Mouse (Mus musculus): ENCODE data around the gene Thrb. TPM values are rescaled to one million over a fixed set of nuclear protein-coding genes. Genes with fewer than 3 reads are reported as not detected.

The Thrb gene
- total RNA-seq, 2 experiments from 2014 or later = 29.2 to 31.4 TPM

DNA sequence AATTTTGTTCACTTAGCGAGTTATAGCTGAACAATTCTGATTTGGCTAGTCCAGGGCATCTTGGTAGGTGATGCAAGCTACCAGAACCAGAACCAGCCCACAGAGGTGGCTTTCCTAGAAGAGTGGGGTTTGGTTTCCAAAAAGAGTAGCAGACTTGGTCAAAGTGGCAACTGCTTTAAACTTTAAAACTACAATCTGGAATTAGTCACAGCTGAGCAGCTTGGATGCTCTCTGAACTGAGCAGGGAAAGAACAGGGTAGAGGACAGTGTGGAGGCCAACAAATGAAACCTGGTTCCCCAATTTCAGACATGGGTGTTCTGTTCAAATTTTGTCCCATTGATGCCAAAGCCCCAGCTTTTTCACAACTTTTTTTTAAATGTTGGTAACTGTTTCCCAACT is 93.4 kb downstream of the Thrb start:
- intact Hi-C loops (cut with DNase I) = no loop called here
- DNase-seq = no peak

DNA sequence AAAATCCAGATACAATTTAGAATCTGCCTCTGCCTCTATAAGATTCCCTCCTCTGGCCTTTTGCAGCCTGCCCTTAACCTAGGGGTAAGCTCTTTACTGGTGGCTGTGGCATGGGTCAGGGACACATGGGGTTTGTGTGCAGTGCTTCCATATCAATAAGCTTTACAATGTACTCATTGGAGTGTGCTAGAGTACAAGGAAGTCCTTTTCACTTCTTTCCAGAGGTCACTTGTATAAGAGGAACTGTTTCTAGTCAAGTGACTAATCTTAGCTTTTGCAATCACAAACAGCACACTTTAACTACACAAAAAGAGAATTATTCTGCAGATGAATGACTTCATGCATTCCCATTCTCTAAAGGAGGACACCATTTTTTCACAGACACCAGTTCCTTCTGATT is 96.7 kb downstream of the Thrb start:
- no peak for DNase-seq
- intact Hi-C loops (cut with DNase I) = no loop called here

DNA sequence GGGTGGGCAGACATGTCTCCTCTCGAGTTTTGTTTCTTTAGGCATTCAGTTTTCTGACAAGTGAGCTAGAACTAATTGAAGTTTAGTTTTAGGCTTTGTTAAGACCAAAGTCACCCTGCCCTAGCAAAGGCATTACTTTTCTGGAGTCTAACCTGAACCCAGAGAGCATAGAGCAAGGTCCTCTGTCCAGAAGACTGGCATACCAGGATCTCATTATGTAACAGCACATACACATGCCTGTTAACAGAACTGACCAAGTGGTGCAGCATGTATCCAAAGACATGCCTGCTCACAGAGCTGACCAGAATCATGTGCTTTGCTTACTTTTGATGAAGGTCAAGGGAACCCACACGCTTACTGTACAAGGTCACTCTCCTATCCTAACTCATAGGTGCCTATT is 107.9 kb downstream of the Thrb start:
- no peak for DNase-seq
- intact Hi-C loops (cut with DNase I) = no loop called here

DNA sequence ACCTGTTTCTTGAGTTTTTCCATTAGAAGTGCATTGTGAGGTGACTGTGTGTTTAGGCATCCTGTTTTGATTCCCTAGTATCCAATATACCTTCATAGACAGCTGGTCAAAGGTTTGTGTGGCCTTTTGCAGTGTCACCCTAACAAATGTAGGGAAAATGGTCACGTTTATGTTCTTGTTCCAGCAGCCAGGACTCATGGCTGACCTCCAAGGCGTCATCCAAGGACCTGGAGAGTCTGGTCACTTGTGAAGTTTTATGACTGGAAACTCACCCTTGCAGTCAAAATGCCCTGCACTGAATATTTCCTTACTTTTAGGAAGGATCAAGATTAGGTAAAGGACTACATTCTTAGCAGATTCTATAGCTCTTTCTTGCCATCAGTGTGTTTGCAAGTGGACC is 114.3 kb downstream of the Thrb start:
- no peak for DNase-seq
- intact Hi-C loops (cut with DNase I) = no loop called here

DNA sequence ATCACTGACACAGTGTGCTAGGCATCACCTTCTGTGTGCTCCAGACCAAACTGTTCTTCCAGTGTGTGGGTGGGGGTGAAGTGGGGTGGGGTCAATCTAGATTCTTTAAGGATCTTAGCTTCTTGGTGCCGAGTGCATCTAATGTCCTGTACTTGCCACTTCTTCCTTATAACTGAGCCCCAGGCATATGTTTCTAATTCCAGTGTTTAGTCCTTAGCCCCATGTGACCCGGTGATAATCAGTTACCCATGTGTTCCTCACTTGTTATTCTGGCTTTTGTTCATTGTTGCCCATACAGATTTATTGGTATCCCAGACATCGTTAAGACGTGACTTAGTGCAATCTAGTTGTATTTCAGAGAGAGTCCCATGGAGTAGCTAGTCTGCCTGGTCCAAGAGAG is 121.9 kb downstream of the Thrb start:
- intact Hi-C loops (cut with DNase I) = no loop called here
- DNase-seq = no peak

DNA sequence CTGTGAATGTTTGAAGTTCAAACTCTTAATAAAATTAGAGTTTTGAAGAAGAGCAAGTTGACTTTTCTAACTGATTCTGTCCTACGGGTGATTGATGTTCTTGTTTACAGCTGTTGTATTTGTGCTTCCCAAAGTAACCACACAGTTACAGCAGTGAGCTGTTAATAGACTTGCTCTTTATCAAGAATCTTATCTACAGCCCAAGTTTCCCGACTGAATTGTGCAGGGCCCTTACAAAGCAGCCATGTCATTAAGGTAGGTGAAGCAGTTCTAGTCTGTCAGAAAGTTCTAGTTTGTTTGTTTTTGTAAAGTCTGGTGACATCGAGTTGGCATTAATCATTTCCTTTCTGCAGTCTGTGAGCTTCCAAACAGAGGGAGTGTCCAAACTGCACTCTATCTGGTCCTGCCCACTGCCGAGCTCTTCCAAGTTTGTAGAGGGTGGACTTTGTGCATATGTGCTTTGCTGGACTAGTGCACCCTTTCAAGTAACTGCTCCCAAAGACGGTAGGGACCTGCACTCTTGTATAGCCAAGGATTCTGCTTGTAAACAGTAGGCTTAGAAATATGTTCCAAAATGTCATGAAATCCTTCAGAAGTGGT is 124.2 kb downstream of the Thrb start:
- intact Hi-C loops (cut with DNase I) = no loop called here
- DNase-seq = no peak

DNA sequence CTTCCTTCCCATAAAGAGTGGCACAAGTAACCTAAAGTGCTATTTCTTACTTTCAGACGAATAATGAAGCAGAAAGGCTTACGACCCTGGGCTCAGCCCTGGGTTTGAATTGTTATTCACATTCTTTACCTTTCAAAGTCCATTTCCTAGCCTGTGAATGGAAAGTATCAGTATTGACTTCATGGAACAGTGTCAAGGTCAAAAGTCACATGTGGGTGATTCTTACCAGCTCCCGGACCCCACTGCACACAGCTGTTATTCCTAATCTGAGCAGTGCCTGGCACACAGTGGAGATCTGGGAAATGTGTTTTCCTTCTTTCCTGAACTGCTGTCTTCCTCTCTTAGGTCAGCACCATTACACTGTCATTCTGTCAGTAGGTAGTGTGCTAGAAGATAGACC is 125.3 kb downstream of the Thrb start:
- no peak for DNase-seq
- intact Hi-C loops (cut with DNase I) = no loop called here

DNA sequence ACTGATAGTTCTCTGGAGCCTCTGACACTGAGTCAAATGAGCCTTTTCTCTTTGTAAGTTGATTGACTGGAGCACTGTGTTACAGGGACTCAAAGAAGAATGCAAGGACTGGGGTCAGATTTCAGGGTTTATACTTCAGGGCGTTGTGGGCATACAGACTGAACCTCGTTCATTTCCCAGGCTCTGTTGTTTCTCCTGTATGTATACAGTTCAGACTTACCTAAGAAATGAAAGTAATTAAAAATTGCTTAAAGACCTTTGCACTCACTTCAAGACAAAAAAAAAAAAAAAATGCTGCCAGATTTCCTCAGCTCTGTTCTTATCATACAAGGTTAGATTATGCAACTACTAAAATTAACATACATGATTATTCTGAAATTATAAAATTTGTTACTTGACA is 126.2 kb downstream of the Thrb start:
- intact Hi-C loops (cut with DNase I) = no loop called here
- DNase-seq = no peak

DNA sequence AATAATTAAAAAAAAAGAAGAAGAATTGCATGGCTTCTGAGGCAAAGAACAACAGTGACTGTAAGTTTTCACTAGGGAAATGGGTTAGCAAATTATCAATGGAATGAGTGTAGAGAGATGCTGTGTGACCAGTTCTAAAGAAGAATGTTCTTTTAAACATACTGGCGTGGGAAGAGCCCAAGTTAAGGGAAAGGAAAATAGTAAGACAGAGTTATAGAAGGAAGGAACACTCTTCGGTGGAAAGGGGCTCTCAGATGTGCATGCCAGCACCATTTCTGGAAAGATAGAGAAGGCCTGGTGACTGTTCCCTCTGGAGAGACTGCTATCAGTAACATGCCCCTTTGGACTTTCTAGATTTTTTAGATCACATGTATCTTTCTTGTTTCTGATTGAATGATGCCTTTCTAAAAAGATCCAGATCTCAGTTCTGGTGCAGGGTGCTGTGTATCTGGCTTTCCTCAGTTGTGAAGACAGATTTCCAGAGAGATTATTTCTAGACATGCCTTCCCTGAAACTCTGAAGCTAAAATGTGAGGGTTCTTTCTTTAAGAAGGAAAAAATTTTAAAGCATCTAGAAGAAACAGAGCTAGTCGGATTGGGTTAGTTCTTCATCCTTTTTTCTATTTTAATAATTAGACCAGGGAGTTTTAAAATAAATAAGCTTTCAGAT is 144.0 kb downstream of the Thrb start:
- DNase-seq = no peak
- intact Hi-C loops (cut with DNase I) = no loop called here

DNA sequence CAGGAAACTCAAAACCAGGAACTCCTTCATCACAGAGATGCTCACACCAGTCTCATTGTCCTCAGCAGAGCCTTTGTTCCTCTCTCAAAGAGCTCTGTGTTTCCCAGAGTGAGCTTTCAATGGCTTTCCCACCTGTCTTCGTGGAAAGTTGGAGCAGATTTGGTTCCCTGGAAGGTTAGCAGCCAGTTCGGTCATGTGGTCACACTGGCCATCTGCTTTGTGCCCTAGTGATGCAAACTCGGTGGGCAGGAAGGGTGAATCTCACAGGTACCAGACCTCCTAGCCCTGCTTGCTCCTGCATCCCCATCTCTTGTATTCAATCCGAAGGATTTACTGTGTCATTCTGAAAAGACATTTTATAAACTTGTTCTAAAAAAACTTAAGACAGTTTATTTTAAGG is 151.0 kb downstream of the Thrb start:
- DNase-seq = no peak
- intact Hi-C loops (cut with DNase I) = no loop called here

DNA sequence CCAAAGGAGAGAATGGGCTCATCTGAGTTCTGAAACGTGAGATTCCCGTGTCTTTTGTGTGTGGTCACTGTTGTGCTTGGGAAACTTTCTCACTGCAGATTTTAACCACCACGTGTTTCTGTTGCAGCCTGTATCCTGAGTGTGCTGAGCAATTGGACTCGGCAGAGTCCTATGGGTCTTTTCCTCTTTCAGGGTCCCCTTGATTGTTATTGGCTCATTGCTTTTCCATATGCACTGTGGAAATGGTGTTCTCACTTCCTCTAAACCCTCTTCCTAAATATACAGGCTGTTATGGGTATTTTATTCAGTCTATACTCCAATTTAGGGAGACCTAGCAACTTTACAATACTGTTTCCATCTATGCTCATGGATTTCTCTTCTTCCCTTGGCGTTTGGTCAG is 152.4 kb downstream of the Thrb start:
- intact Hi-C loops (cut with DNase I) = no loop called here
- DNase-seq = no peak

DNA sequence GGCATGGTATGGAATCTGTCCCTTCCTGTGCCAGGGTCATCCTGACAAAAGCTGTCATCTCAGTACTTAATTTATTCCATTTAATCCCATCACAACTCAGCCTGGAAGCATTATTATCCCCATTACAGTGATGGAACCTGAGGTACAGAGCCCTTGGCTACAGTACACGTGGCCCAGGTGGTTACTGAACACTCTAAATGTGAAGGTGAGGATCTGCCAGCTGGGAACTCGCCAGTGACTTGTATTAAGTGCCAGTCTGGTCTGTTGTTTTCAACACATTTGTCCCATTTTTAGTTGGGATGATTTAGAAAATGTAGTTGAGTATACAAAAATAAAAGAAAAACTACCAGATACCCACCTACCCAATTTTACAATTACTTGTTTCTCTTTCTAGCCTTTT is 155.0 kb downstream of the Thrb start:
- peak; percentile 54 for DNase-seq
- intact Hi-C loops (cut with DNase I) = no loop called here

DNA sequence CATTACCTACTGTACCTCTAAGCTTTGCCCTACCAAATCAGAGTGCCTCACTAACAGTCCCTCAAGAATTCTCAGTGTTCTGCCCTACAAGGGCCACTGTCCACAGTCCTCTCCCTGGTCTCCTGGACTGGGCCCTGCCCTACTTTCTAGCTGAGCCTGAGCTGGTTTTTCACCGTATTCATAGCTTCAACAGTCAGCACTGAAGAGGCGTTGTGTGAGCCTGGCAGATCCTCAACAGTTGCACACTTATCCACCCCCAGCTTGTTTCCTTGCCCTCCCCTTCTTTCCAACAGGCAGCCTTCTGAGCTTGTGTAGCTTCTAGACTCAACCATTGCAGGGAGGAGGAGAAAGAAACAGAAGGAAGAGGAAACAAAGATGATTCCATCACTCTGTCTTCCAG is 158.0 kb downstream of the Thrb start:
- intact Hi-C loops (cut with DNase I) = no loop called here
- DNase-seq = no peak

DNA sequence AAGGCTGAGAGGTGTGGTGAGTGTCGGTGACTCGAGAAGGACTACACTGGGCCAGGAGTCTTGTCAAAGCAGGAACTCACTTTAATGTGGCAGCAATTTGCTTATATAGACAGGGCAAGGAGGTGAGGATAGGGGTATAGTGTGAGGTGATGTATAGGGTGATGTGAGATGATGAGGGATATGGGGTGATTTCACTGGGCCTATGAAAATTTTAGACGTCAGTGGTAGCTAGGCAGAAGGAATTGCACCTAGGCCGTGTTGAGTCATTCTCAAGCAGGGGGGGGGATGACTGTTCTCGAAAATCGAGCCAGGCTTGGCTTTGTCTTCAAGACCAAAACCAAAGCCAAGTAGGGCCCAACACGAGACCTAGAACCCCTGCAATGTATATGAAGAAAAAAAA is 162.7 kb downstream of the Thrb start:
- no peak for DNase-seq
- intact Hi-C loops (cut with DNase I) = no loop called here

DNA sequence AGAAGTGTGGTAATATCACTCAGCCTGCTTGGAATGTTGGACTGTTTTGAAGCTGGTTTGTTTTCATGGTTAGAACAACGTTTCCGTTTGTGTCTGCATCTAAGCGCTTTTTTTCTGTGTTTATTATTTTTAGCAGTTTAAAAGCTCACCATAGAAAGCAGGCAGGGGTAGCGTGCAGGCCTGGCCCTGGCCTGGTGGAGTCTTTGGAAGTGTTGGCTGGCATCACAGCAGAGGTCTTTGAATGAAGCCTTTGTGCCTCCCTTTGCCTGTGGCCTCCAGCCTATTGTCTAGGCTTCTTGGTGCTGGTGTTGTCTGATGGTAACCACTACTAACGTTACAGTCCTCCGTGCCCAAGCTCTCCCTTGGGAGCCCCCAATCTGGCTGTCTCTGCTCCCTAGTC is 167.3 kb downstream of the Thrb start:
- no peak for DNase-seq
- intact Hi-C loops (cut with DNase I) = no loop called here

DNA sequence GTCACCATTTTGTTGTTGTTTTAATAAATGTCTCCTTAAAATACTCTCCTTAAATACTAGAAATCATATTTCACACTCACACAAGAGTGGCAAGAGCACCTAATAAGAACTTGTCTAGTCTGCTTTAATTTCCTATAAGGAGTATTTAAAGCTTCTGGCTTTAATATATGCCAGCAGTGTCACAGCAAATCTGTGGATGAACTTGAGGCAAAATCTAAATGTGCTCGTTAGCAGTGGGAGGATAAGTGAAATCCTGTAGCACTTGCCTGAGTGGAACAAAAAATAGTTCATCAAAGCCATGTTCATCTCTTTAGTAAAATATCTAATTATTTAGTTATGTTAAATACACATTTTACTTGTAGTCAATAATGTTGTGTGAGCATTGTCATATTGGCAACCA is 175.7 kb downstream of the Thrb start:
- DNase-seq = no peak
- intact Hi-C loops (cut with DNase I) = no loop called here

DNA sequence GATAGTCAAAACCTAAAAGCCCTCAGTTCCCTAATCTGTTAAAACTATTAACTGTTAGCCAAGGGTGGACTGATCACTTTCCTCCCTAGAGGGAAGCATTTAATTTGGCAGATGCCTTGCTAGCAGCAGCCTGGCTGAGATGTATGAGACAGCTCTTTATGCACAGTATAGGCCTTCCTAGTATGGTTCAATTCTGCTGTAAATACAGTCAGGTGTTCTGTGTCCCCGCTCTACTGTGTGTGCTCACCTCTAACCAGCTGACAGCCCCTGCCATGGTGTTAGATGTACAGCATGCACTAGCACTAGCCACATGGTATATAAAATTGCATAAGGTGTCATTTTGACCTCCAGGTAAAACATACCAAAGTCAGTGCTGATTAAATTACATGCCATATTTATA is 176.7 kb downstream of the Thrb start:
- intact Hi-C loops (cut with DNase I) = no loop called here
- DNase-seq = no peak

DNA sequence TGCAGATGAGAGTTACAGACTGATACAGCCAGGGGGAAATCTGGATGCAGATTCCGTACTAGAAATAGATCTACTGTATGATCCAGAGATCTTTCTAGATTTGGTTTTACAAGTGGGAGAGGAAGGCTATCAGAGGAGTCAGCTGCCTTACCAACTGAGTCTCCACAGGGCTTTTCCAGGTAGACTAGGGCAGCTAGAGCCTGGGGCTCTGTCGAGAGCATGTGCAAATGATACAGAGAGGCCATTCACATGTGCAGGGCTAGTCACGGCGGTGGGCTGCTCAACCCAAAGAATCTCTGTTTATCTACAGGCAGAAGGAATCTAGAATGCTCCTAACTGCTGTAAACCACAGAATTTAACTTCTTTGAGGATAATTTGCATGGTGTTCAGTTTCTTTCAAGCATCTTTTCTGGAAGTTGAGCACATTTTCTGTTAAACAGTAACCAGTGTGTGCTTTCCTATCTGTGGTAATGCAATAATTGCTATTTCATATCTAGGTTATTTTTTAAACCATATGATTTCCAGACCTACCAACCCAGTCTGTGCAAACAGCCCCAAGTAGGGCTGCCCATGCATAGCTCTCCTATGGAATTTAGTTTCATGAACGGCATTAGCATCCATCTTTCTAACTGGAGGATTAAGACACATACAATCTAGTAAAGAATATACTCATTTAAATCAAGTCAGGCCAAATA is 185.1 kb downstream of the Thrb start:
- no peak for DNase-seq
- intact Hi-C loops (cut with DNase I) = no loop called here

DNA sequence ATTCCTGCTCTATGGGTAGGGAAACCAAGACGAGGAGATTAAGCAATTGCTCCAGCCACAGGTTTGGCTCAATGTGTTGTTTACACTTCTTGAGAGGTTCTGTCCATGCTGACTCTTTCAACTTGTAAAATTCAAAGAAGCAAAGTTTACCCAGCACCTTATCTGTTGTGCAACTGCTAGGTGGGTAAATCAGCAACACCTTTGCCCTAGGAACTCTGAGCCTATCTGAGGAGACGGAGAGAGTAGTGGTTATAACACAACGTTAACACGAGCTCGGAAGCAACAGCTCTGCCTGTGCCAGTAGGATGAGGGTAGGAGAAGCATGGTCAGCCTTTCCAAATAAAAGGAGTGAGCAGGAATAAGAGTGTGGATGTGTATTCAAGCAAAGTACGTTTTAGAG is 185.8 kb downstream of the Thrb start:
- intact Hi-C loops (cut with DNase I) = no loop called here

DNA sequence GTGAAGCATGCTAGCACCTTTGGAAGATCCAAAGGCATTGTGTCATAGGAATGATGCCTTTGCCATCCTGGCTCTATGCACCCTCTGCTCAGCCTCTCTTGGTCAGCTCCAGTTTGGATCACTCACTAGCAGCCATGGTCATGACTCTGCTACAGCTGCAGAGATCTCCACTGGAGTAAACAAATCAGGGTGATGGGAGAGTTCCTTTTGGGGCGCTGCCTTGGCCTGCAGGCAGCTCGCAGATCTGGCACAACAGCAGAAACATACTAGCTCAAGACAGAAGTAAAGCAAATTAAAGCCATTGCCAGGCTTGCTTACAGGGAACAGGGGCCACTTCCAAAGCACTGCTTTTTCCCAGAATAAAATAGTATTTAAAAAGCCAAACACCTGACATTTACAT is 186.6 kb downstream of the Thrb start:
- intact Hi-C loops (cut with DNase I) = no loop called here
- no peak for DNase-seq

More for the DNA sequence above, 185.8 kb downstream of the Thrb start:
- no peak for DNase-seq

DNA sequence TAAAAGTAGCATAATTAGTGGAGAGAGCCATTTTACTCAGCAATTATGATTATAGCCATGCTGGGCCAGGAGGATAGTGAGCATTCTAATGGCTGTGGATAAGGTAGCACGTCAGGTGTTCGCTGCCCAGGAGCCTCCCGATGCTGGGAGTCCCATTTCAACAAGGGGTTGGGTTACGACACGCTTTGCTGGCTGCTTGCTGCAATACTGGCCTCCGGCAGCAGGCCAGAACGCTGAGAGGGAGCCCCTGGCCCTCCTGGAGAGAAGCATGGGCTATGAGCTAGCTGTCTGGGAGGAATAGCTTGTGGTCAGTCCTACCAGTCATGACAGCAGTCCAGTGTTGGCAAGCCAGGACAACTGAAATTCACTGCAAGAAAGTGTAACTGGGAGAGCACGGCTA is 187.2 kb downstream of the Thrb start:
- peak; percentile 7 for DNase-seq
- intact Hi-C loops (cut with DNase I) = no loop called here

DNA sequence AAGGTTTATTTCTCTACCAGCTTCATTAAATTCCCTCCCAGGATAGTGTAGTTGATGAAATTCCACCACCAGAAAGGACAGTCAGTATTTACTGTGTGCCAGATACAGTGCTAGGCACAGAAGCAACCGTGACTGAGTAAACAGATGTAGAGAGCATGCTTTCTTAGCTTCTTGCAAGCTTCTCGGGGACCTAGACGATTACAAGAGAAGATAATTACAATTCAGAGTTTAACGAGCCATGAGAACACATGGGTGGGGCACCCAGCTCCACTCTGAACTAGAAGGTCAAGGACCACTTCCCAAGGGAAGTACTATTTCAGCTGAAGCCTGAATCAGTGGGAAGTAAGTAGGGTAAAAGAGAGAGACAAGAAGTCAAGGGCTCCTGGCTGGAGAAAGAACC is 190.3 kb downstream of the Thrb start:
- DNase-seq = no peak
- intact Hi-C loops (cut with DNase I) = no loop called here

DNA sequence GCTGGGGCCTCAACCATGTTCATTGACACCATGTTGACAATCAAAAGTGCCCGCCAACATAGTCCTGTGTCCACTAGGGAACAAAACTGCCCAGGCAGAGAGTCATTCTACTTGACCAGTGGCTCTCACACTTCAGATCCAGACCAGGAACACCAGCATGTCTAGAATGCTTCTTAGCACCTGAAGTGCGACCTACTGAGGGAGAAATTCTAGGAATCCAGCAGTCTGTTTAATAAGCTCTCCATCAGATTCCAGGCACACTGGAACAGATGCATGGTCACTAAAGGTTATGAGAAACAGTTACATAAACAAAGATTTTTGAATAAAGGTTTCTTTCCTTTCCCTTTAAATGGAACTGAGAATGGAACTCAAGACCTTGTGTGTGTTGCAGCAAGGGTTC is 192.2 kb downstream of the Thrb start:
- intact Hi-C loops (cut with DNase I) = no loop called here

More for the DNA sequence above, 192.2 kb downstream of the Thrb start:
- DNase-seq = no peak
